Mouse (Mus musculus) midbrain, embryonic 16.5 days (tissue): ENCODE measurements around the gene Tcf3. TPM values are rescaled to one million over a fixed set of nuclear protein-coding genes. Genes with fewer than 3 reads are reported as not detected.

ENCODE experiments used
- ATAC-seq: fragments of 200-750 bp; cut with Nextera tagmentation; 2 replicates; pipeline ENCODE4 v1.8.0; 2017; ENCODE audit warnings: moderate TSS enrichment
- H3K27ac ChIP-seq: fragments of 300-500 bp; sonication (generic); 2 replicates; pipeline ENCODE4 v1.5.1; 2014; ENCODE audit warnings: mild to moderate bottlenecking, low read length, mixed read lengths
- H3K27me3 ChIP-seq: fragments of 300-500 bp; sonication (generic); 2 replicates; pipeline ENCODE4 v1.6.1; 2014; ENCODE audit warnings: low read depth, low read length, mixed read lengths; ENCODE audit not compliant: control insufficient read depth, insufficient read depth
- H3K36me3 ChIP-seq: fragments of 300-500 bp; sonication (generic); 2 replicates; pipeline ENCODE4 v1.6.1; 2014; ENCODE audit warnings: mild to moderate bottlenecking, low read length, moderate library complexity, mixed read lengths; ENCODE audit not compliant: control insufficient read depth, insufficient read depth
- H3K4me1 ChIP-seq: fragments of 300-500 bp; sonication (generic); 2 replicates; pipeline ENCODE4 v1.6.1; 2014; ENCODE audit warnings: mild to moderate bottlenecking, low read length, mixed read lengths; ENCODE audit not compliant: control insufficient read depth, insufficient read depth
- H3K4me2 ChIP-seq: fragments of 300-500 bp; sonication (generic); 2 replicates; pipeline ENCODE4 v1.6.1; 2014; ENCODE audit warnings: mild to moderate bottlenecking, low read length, mixed read lengths
- H3K4me3 ChIP-seq: fragments of 300-500 bp; sonication (generic); 2 replicates; pipeline ENCODE4 v1.5.1; 2014; ENCODE audit warnings: low read depth, mild to moderate bottlenecking, low read length, moderate library complexity, mixed read lengths
- H3K9ac ChIP-seq: fragments of 300-500 bp; sonication (generic); 2 replicates; pipeline ENCODE4 v1.6.1; 2014; ENCODE audit warnings: low read depth, low read length, mixed read lengths
- H3K9me3 ChIP-seq: fragments of 300-500 bp; sonication (generic); replicated peaks from 2 replicates; pipeline ENCODE4 v1.6.1; 2014; ENCODE audit warnings: mild to moderate bottlenecking, low read length, mixed read lengths; ENCODE audit not compliant: control insufficient read depth, poor library complexity, severe bottlenecking
- WGBS: fragments of 180-500 bp; shearing (Covaris S2); extraction: QIAGEN DNeasy Blood & Tissue Kit; methylation state at CpG from one replicate; pipeline ENCODE4 v1.1.7; 2014; 5-methylcytosine and 5-hydroxymethylcytosine counted together
- polyA plus RNA-seq: library from polyadenylated mRNA; unstranded; fragments of >200 nt; fragmentation: Nextera tagmentation; extraction: Ambion mirVana; gene quantifications from 2 replicates; pipeline ENCODE4 v1.2.1, GENCODE M21; 2015

The Tcf3 gene
- polyA plus RNA-seq, 1 experiment from 2014 or later, result 30.2 TPM

DNA sequence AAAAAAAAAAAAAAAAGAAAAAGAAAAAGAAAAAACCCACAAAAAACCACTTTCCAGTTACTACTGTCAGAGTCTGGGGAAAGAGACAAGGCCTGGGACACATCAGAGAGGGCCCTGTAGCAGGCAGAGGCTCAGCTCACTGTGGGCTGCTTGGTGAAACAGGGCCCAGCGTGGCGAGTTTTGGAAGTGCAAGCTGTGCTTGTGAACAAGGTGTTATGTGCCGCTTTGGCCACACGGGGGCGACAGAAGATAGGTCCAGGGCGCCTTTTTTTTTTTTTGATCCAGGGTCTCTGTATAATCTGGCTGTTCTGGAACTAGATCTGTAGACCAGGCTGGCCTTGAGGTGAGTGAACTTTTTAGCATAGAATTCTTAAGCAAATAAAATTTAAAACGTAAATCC, 57.3 kb downstream of the Tcf3 start:
- Histone ChIP-seq H3K9me3 (no peaks in the 10 kb centered on the region), H3K4me2 (no peak overlapping the region), H3K4me3 (no peak overlapping the region), H3K36me3 (peaks cover 16% of the 10 kb centered on the region), H3K4me1 (peaks cover 9% of the 10 kb centered on the region), H3K27ac (no peak overlapping the region), H3K27me3 (no peaks in the 10 kb centered on the region), H3K9ac (no peak overlapping the region)
- ATAC-seq, result 0 out of 2 replicates have a peak, but pooled peaks have one; percentile 61
- 2% methylated on average over 7 of the region's 7 CpGs for WGBS

DNA sequence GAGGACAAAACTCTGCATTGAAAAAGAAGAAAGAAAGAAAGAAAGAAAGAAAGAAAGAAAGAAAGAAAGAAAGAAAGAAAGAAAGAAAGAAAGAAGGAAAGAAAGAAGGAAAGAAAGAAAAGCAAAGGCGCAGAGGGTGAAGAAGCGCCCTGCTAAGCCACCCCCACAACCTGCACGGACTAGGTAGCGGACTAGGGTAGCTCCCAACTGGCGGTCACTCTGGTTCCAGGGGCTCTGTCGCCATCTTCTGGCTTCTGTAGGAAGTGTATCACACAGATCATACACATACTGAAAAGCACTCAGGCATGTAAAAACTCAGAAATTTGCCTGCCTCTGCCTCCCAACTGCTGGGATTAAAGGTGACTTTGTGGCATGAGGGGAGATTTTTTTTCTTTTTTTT, 59.4 kb downstream of the Tcf3 start:
- H3K27ac ChIP-seq, result no peak overlapping the region
- peaks cover 9% of the 10 kb centered on the region for H3K4me1 ChIP-seq
- no peak overlapping the region for H3K9ac ChIP-seq
- no peak overlapping the region for H3K4me2 ChIP-seq
- H3K27me3 ChIP-seq, result no peaks in the 10 kb centered on the region
- no peaks in the 10 kb centered on the region for H3K9me3 ChIP-seq
- no peak for ATAC-seq
- no peak overlapping the region for H3K4me3 ChIP-seq
- H3K36me3 ChIP-seq, result no peaks in the 10 kb centered on the region
- 15% methylated on average over 6 of the region's 6 CpGs for WGBS

DNA sequence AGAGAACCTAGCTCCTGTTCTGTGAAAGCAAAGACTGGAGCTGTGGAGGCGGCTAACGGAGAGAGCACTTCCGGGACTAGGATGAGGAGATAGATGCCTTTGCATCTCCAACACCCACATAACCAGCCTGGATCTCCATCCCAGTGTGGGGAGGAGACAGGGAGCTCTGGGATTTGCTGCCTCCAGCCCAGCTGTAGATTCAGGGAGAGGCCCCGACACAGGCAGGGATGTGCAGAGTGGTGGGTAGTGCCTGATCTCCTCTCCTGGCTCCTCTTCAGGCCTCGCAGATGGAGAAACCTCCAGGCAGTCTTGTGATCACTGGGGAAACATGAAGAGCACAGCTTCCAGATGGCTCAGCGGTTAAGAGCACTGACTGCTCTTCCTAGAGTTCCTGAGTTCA, 60.7 kb downstream of the Tcf3 start:
- H3K36me3 ChIP-seq, result no peaks in the 10 kb centered on the region
- no peaks in the 10 kb centered on the region for H3K9me3 ChIP-seq
- no peak overlapping the region for H3K4me3 ChIP-seq
- no peak overlapping the region for H3K4me2 ChIP-seq
- no peak overlapping the region for H3K9ac ChIP-seq
- peaks cover 9% of the 10 kb centered on the region for H3K4me1 ChIP-seq
- no peak for ATAC-seq
- WGBS, result 87% methylated on average over 6 of the region's 6 CpGs
- no peaks in the 10 kb centered on the region for H3K27me3 ChIP-seq
- no peak overlapping the region for H3K27ac ChIP-seq

DNA sequence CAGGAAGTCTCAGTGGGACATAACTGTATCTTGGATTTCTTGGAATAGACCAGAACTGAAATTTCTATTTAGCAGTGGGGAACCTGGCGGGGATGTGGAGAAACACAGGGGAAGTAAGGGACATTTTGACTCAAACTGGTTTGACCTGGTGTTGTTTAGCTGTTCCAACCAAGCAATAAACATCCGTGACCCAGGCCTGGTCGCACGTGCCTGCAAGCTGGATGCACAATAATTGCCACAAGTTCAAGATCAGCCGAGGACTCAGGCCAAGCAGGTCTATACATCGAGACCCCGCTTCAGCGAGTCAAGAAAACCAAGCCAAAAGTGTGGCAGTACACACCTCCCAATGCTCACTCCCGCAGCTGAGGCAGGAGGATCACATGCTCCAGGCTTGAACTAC, 61.5 kb downstream of the Tcf3 start:
- peak overlapping the region; percentile 50 for H3K4me2 ChIP-seq
- WGBS, result 54% methylated on average over 9 of the region's 9 CpGs
- peak; percentile 1; the same call in 1 of the 2 replicates for ATAC-seq
- peak overlapping the region; percentile 68 for H3K27ac ChIP-seq
- no peaks in the 10 kb centered on the region for H3K27me3 ChIP-seq
- H3K36me3 ChIP-seq, result no peaks in the 10 kb centered on the region
- H3K9ac ChIP-seq, result peak overlapping the region; percentile 48; the same call in 1 of the 2 replicates
- H3K4me1 ChIP-seq, result peaks cover 9% of the 10 kb centered on the region
- H3K4me3 ChIP-seq, result peak overlapping the region; percentile 30
- H3K9me3 ChIP-seq, result no peaks in the 10 kb centered on the region

DNA sequence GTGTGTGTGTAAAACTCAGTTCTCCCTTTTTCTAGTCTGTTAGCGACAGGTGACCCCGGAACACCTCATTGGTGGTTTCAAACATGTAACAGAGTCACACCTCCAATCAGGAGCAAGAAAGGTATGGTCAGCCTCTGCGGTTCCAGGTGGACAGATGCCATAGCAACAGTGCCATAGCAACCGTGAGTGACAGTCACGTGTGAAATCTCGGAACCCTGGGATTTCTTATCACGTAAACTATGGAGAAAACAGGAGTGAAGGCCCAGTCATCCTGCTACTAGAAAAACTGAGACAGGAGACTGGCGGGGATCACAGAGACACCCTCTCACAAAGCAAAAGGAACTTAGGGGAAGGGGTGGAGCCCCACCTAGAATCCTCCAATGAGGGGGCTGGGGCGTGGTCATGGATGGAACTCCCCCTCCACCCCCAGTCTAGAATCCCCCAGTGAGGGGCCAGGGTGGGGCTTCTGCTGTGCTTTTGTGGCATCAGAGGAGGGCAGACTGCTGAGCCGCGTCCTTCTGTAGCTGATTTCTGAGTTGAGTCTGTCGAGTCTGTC, 62.0 kb downstream of the Tcf3 start:
- no peaks in the 10 kb centered on the region for H3K36me3 ChIP-seq
- peak overlapping the region; percentile 48; the same call in 1 of the 2 replicates for H3K9ac ChIP-seq
- H3K9me3 ChIP-seq, result no peaks in the 10 kb centered on the region
- H3K4me1 ChIP-seq, result peaks cover 9% of the 10 kb centered on the region
- H3K4me3 ChIP-seq, result peak overlapping the region; percentile 30
- H3K27me3 ChIP-seq, result no peaks in the 10 kb centered on the region
- ATAC-seq, result peak; percentile 88
- WGBS, result 3% methylated on average over 12 of the region's 12 CpGs
- peak overlapping the region; percentile 50 for H3K4me2 ChIP-seq
- H3K27ac ChIP-seq, result peak overlapping the region; percentile 68

DNA sequence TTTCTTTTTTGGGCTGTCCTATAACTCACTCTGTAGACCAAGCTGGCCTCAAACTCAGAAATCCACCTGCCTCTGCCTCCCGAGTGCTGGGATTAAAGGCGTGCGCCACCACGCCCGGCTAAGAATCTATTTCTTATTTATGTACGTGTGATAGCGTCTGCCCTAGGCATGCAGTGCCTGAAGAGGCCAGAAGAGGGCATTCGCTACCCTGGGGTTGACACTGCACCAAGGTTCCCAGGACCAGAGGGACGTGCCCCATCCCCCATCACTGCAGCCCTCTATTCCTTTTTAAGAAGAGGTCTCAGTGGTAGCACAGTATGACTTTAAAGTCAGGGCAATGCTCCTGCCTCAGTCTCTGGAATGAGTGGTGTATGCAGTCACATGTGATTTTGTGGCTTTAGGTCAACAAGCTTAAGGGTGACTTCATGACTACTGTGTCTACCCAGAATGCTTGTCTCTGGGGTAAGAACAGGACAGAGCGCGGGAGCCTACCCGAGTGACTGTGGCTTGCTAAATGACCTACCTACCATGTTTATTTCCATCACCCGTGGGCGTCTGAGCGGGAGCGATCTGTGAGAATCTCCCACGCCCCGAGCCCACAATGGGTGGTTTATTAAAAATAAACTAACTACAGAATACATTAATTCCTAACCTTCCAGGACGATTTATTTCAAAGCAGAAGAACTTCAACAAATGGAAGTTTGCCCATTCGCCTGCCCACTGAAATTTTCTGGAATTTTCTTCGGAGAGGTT, 63.3 kb downstream of the Tcf3 start:
- Histone ChIP-seq H3K9ac (no peak overlapping the region), H3K36me3 (no peaks in the 10 kb centered on the region), H3K9me3 (no peaks in the 10 kb centered on the region), H3K4me1 (peaks cover 9% of the 10 kb centered on the region), H3K27ac (no peak overlapping the region), H3K27me3 (no peaks in the 10 kb centered on the region), H3K4me2 (no peak overlapping the region), H3K4me3 (no peak overlapping the region)
- ATAC-seq, result no peak
- WGBS, result 82% methylated on average over 21 of the region's 21 CpGs

DNA sequence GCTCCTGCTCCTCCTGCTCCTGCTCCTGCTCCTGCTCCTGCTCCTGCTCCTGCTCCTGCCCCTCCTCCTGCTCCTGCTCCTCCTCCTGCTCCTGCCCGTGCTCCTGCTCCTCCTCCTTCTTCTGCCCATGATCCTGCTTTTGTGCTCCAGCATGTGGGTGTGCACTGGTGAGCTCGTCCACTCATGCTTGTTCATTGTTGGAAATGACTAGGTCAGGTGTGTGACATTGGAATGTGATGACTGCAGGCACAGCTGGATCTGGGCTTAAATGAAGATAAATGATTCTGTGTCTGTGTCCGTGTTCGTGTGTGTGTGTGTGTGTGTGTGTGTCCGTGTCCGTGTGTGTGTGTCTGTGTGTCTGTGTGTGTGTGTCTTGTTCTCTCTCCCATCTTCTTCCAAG, 65.1 kb downstream of the Tcf3 start:
- no peaks in the 10 kb centered on the region for H3K36me3 ChIP-seq
- H3K4me2 ChIP-seq, result no peak overlapping the region
- H3K27me3 ChIP-seq, result no peaks in the 10 kb centered on the region; the same call in 1 of the 2 replicates
- no peak overlapping the region for H3K9ac ChIP-seq
- H3K27ac ChIP-seq, result no peak overlapping the region
- H3K9me3 ChIP-seq, result no peaks in the 10 kb centered on the region
- 89% methylated on average over 6 of the region's 6 CpGs for WGBS
- H3K4me1 ChIP-seq, result peaks cover 12% of the 10 kb centered on the region
- no peak for ATAC-seq
- no peak overlapping the region for H3K4me3 ChIP-seq

DNA sequence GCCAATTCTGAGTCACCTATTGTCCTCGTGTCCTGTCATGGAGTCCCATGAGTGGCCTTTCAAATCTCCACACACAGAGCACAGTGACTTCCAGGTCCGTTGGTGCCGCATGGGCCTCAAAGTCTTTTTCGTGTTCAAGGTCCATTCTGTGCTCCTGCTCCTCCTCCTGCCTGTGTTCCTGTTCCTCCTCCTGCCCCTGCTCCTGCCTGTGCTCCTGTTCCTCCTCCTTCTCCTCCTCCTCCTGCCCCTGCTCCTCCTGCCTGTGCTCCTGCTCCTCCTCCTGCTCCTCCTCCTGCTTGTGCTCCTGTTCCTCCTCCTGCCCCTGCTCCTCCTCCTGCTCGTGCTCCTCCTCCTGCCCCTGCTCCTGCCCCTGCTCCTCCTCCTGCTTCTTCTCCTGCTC, 65.5 kb downstream of the Tcf3 start:
- no peak overlapping the region for H3K9ac ChIP-seq
- no peak overlapping the region for H3K4me3 ChIP-seq
- H3K9me3 ChIP-seq, result no peaks in the 10 kb centered on the region
- no peaks in the 10 kb centered on the region for H3K36me3 ChIP-seq
- no peak for ATAC-seq
- H3K4me1 ChIP-seq, result peaks cover 12% of the 10 kb centered on the region
- H3K27me3 ChIP-seq, result no peaks in the 10 kb centered on the region; the same call in 1 of the 2 replicates
- H3K4me2 ChIP-seq, result no peak overlapping the region
- WGBS, result 57% methylated on average over 5 of the region's 5 CpGs
- no peak overlapping the region for H3K27ac ChIP-seq

DNA sequence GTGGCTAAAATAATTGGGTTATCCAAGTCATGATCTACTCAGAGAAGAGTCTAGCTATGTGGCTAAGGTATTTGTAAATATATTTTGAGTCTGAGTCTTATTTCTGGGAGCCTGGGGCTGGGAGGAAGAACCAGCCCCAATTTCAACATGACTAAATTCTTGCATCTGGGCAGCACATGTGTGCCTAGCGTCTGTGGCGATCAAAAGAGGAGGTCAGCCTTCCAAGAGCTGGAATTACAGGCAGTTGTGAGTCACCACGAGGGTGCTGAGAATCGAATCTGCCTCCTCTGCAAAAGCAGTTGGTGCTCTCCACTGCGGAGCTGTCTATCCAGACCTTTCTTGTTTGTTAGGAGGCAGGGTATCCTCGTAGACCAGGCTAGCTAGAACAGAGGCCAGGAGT, 67.7 kb downstream of the Tcf3 start:
- WGBS, result 72% methylated on average over 6 of the region's 6 CpGs
- no peak overlapping the region for H3K9ac ChIP-seq

More for the DNA sequence above, 67.7 kb downstream of the Tcf3 start:
- Histone ChIP-seq H3K27ac (no peak overlapping the region), H3K9me3 (no peaks in the 10 kb centered on the region), H3K36me3 (no peaks in the 10 kb centered on the region), H3K4me2 (no peak overlapping the region), H3K4me1 (peaks cover 2% of the 10 kb centered on the region; the same call in 1 of the 2 replicates), H3K27me3 (no peaks in the 10 kb centered on the region; the same call in 1 of the 2 replicates), H3K4me3 (no peak overlapping the region)
- no peak for ATAC-seq
